Mouse (Mus musculus) kidney, embryonic 14.5 days (tissue): ENCODE measurements at regions not wholly inside any gene's neighbourhood (a gene's known extent, or its start where the extent isn't known, plus 50 kb on each side); places are given as distances from the start of the nearest gene placed in this dataset.

ENCODE experiments used
- ATAC-seq: fragments of 200-750 bp; cut with Nextera tagmentation; 2 replicates; pipeline ENCODE4 v1.8.0; 2017; ENCODE audit warnings: moderate number of reproducible peaks, mild to moderate bottlenecking, moderate TSS enrichment, moderate library complexity; ENCODE audit not compliant: low FRiP score, low TSS enrichment
- H3K27ac ChIP-seq: fragments of 300-500 bp; sonication (generic); 2 replicates; pipeline ENCODE4 v1.5.1; 2014; ENCODE audit warnings: low read depth, mild to moderate bottlenecking, low read length, moderate library complexity, mixed read lengths
- H3K27me3 ChIP-seq: fragments of 300-500 bp; sonication (generic); 2 replicates; pipeline ENCODE4 v1.6.1; 2014; ENCODE audit warnings: mild to moderate bottlenecking, low read length; ENCODE audit not compliant: control insufficient read depth, insufficient read depth
- H3K36me3 ChIP-seq: fragments of 300-500 bp; sonication (generic); 2 replicates; pipeline ENCODE4 v1.6.1; 2014; ENCODE audit warnings: low read length, mixed read lengths; ENCODE audit not compliant: control insufficient read depth, insufficient read depth
- H3K4me1 ChIP-seq: fragments of 300-500 bp; sonication (generic); 2 replicates; pipeline ENCODE4 v1.6.1; 2014; ENCODE audit warnings: low read length, mixed read lengths; ENCODE audit not compliant: control insufficient read depth, insufficient read depth
- H3K4me2 ChIP-seq: fragments of 300-500 bp; sonication (generic); replicated peaks from 2 replicates; pipeline ENCODE4 v1.6.1; 2014; ENCODE audit warnings: low read depth, mild to moderate bottlenecking, low read length
- H3K4me3 ChIP-seq: fragments of 300-500 bp; sonication (generic); 2 replicates; pipeline ENCODE4 v1.5.1; 2014; ENCODE audit warnings: mild to moderate bottlenecking, low read length
- H3K9ac ChIP-seq: fragments of 300-500 bp; sonication (generic); 2 replicates; pipeline ENCODE4 v1.6.1; 2014; ENCODE audit warnings: low read depth, mild to moderate bottlenecking, low read length, moderate library complexity
- H3K9me3 ChIP-seq: fragments of 300-500 bp; sonication (generic); 2 replicates; pipeline ENCODE4 v1.6.1; 2016; ENCODE audit warnings: low read length; ENCODE audit not compliant: control insufficient read depth
- WGBS: fragments of 180-500 bp; shearing (Covaris S2); extraction: QIAGEN DNeasy Blood & Tissue Kit; methylation state at CpG from one replicate; pipeline ENCODE4 v1.1.7; 2014; 5-methylcytosine and 5-hydroxymethylcytosine counted together

GRCm38 (mm10) chr15:62503866-62504265 is 1341.1 kb downstream of the Gsdmc2 start:
- H3K4me2 ChIP-seq: no peak overlapping the region
- no peaks in the 10 kb centered on the region for H3K27me3 ChIP-seq
- H3K9ac ChIP-seq: no peak overlapping the region
- no peak overlapping the region for H3K4me3 ChIP-seq
- no peak for ATAC-seq
- H3K9me3 ChIP-seq: no peaks in the 10 kb centered on the region
- H3K4me1 ChIP-seq: no peaks in the 10 kb centered on the region
- H3K36me3 ChIP-seq: no peaks in the 10 kb centered on the region
- H3K27ac ChIP-seq: no peak overlapping the region
- WGBS: 68% methylated on average over 3 of the region's 3 CpGs

GRCm38 (mm10) chr15:62500966-62501365 is 1344.0 kb downstream of the Gsdmc2 start:
- Histone ChIP-seq H3K27ac (no peak overlapping the region), H3K9me3 (no peaks in the 10 kb centered on the region), H3K4me1 (no peaks in the 10 kb centered on the region), H3K36me3 (no peaks in the 10 kb centered on the region), H3K4me3 (no peak overlapping the region), H3K4me2 (no peak overlapping the region), H3K9ac (no peak overlapping the region), H3K27me3 (no peaks in the 10 kb centered on the region)
- 18% methylated on average over 4 of the region's 4 CpGs for WGBS
- ATAC-seq: peak; percentile 95

GRCm38 (mm10) chr15:62500522-62500921 is 1344.5 kb downstream of the Gsdmc2 start:
- Histone ChIP-seq H3K9ac (no peak overlapping the region), H3K27me3 (no peaks in the 10 kb centered on the region), H3K4me2 (no peak overlapping the region), H3K4me1 (no peaks in the 10 kb centered on the region), H3K36me3 (no peaks in the 10 kb centered on the region), H3K9me3 (no peaks in the 10 kb centered on the region), H3K27ac (no peak overlapping the region), H3K4me3 (no peak overlapping the region)
- 60% methylated on average over 2 of the region's 2 CpGs for WGBS
- no peak for ATAC-seq

GRCm38 (mm10) chr15:62496193-62496592 is 1348.8 kb downstream of the Gsdmc2 start:
- no peak overlapping the region for H3K9ac ChIP-seq
- no peaks in the 10 kb centered on the region for H3K4me1 ChIP-seq
- no peak overlapping the region for H3K4me3 ChIP-seq
- no peaks in the 10 kb centered on the region for H3K36me3 ChIP-seq
- ATAC-seq: no peak
- 27% methylated on average over 4 of the region's 4 CpGs for WGBS
- H3K27me3 ChIP-seq: no peaks in the 10 kb centered on the region
- no peak overlapping the region for H3K4me2 ChIP-seq
- H3K9me3 ChIP-seq: no peaks in the 10 kb centered on the region
- H3K27ac ChIP-seq: no peak overlapping the region

- Histone ChIP-seq H3K4me1 (no peaks in the 10 kb centered on the region), H3K9ac (no peak overlapping the region), H3K9me3 (no peaks in the 10 kb centered on the region), H3K27ac (no peak overlapping the region), H3K4me2 (no peak overlapping the region), H3K36me3 (no peaks in the 10 kb centered on the region), H3K4me3 (no peak overlapping the region), H3K27me3 (no peaks in the 10 kb centered on the region)
- 45% methylated on average over 3 of the region's 3 CpGs for WGBS
- no peak for ATAC-seq
Measured at GRCm38 (mm10) chr15:62492350-62492749, 1352.6 kb downstream of the Gsdmc2 start.

GRCm38 (mm10) chr15:62490548-62490947 is 1354.4 kb downstream of the Gsdmc2 start:
- Histone ChIP-seq H3K36me3 (no peaks in the 10 kb centered on the region), H3K9me3 (no peaks in the 10 kb centered on the region), H3K4me1 (no peaks in the 10 kb centered on the region), H3K27me3 (no peaks in the 10 kb centered on the region), H3K27ac (no peak overlapping the region), H3K4me3 (no peak overlapping the region), H3K9ac (no peak overlapping the region), H3K4me2 (no peak overlapping the region)
- no peak for ATAC-seq
- WGBS: 43% methylated on average over 2 of the region's 2 CpGs

GRCm38 (mm10) chr15:62486540-62486939 is 1358.4 kb downstream of the Gsdmc2 start:
- Histone ChIP-seq H3K4me3 (no peak overlapping the region), H3K27ac (no peak overlapping the region), H3K4me2 (no peak overlapping the region), H3K9ac (no peak overlapping the region), H3K9me3 (no peaks in the 10 kb centered on the region), H3K27me3 (no peaks in the 10 kb centered on the region), H3K36me3 (no peaks in the 10 kb centered on the region), H3K4me1 (no peaks in the 10 kb centered on the region)
- ATAC-seq: no peak
- 51% methylated on average over 6 of the region's 6 CpGs for WGBS

GRCm38 (mm10) chr15:62484350-62484749 is 1360.6 kb downstream of the Gsdmc2 start:
- no peak for ATAC-seq
- Histone ChIP-seq H3K27ac (no peak overlapping the region), H3K27me3 (no peaks in the 10 kb centered on the region), H3K9me3 (no peaks in the 10 kb centered on the region), H3K4me3 (no peak overlapping the region), H3K4me1 (no peaks in the 10 kb centered on the region), H3K36me3 (no peaks in the 10 kb centered on the region), H3K9ac (no peak overlapping the region), H3K4me2 (no peak overlapping the region)
- WGBS: 92% methylated on average over 3 of the region's 3 CpGs

GRCm38 (mm10) chr15:62483534-62483933 is 1361.4 kb downstream of the Gsdmc2 start:
- no peaks in the 10 kb centered on the region for H3K9me3 ChIP-seq
- H3K4me1 ChIP-seq: no peaks in the 10 kb centered on the region
- H3K4me3 ChIP-seq: no peak overlapping the region
- no peak overlapping the region for H3K9ac ChIP-seq
- H3K4me2 ChIP-seq: no peak overlapping the region
- H3K27ac ChIP-seq: no peak overlapping the region
- 70% methylated on average over 1 of the region's 1 CpGs for WGBS
- no peak for ATAC-seq
- H3K36me3 ChIP-seq: no peaks in the 10 kb centered on the region
- no peaks in the 10 kb centered on the region for H3K27me3 ChIP-seq

GRCm38 (mm10) chr15:62482357-62482756 is 1362.6 kb downstream of the Gsdmc2 start:
- H3K27ac ChIP-seq: no peak overlapping the region
- no peak overlapping the region for H3K4me2 ChIP-seq
- no peak overlapping the region for H3K4me3 ChIP-seq
- H3K27me3 ChIP-seq: no peaks in the 10 kb centered on the region
- ATAC-seq: no peak
- H3K9me3 ChIP-seq: no peaks in the 10 kb centered on the region
- no peak overlapping the region for H3K9ac ChIP-seq
- no peaks in the 10 kb centered on the region for H3K36me3 ChIP-seq
- H3K4me1 ChIP-seq: no peaks in the 10 kb centered on the region
- WGBS: 82% methylated on average over 7 of the region's 7 CpGs
